Mouse (Mus musculus) kidney, adult 2 months (tissue): ENCODE results near the gene Cep162. TPM values are rescaled to one million over a fixed set of nuclear protein-coding genes. Genes with fewer than 3 reads are reported as not detected.
A peak's percentile ranks its signal among the peaks of the same experiment; 100 is the strongest.

Experiments
- DNase-seq: peaks from one replicate; pipeline ENCODE4 v3.0.0; 2021
- H3K27ac ChIP-seq: fragments of 200-500 bp; 2 replicates; pipeline ENCODE4 v1.5.1; 2012; ENCODE audit warnings: low read depth, low read length, control low read depth, inconsistent platforms; ENCODE audit not compliant: insufficient read depth
- H3K27me3 ChIP-seq: fragments of 200-500 bp; replicated peaks from 2 replicates; pipeline ENCODE4 v1.6.1; 2012; ENCODE audit warnings: mild to moderate bottlenecking, moderate library complexity, low read length, inconsistent platforms; ENCODE audit not compliant: control insufficient read depth, insufficient read depth
- H3K36me3 ChIP-seq: fragments of 200-500 bp; 2 replicates; pipeline ENCODE4 v1.6.1; 2012; ENCODE audit warnings: mild to moderate bottlenecking, moderate library complexity, low read length, inconsistent platforms; ENCODE audit not compliant: control insufficient read depth, insufficient read depth
- H3K4me1 ChIP-seq: fragments of 200-500 bp; 2 replicates; pipeline ENCODE4 v1.6.1; 2011; ENCODE audit warnings: low read length; ENCODE audit not compliant: control insufficient read depth, insufficient read depth
- H3K4me3 ChIP-seq: fragments of 200-500 bp; 2 replicates; pipeline ENCODE4 v1.5.1; 2011; ENCODE audit warnings: mild to moderate bottlenecking, low read depth, low read length, control low read depth; ENCODE audit not compliant: insufficient read depth
- CTCF ChIP-seq: fragments of 200-500 bp; conservative IDR thresholded peaks from 2 replicates; pipeline ENCODE4 v1.5.1; 2011; ENCODE audit warnings: low read depth, mild to moderate bottlenecking, control low read depth, low read length, moderate library complexity, mixed read lengths; ENCODE audit not compliant: insufficient read depth, insufficient read length
- POLR2A ChIP-seq: fragments of 200-500 bp; IDR thresholded peaks from one replicate; pipeline ENCODE4 v1.6.1; 2011; ENCODE audit warnings: low read depth, low read length, control low read depth
- WGBS: fragments of 180-500 bp; shearing (Covaris S2); methylation state at CpG from one replicate; pipeline ENCODE4 v1.1.7; 2018; 5-methylcytosine and 5-hydroxymethylcytosine counted together
- polyA plus RNA-seq: library from polyadenylated mRNA; depleted of rRNA; stranded (reverse); fragments of >200 nt; gene quantifications from 2 replicates; pipeline ENCODE4 v1.2.3, GENCODE M21; 2012; rRNA removed

The Cep162 gene
- polyA plus RNA-seq, 1 experiment, result 1.5 TPM

DNA sequence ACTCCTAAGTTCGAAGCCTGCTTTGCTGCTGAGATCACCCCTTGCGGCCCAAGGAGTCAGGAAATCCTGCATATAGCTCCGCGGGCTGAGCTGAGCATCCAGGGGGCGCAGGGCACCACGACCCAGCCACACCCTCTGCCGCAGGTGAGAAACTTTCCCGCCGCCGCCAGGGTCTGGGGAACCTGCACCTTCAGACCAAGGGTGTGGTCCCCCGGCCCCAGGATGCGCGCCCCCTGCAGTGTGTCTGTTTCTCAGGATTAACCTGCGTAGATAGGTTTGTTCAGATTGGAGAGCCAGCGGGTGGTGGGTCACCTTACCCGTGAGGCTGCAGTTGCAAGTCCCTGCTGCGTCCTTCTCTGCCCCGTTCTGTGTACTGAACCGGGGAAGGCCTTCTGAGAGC is 110.8 kb downstream of the Cep162 start:
- no peak overlapping the region for H3K27ac ChIP-seq
- no peaks in the 10 kb centered on the region for H3K4me1 ChIP-seq
- H3K27me3 ChIP-seq, result 0 out of 2 replicates have a peak, but pooled peaks cover 1% of the 10 kb centered on the region
- no peaks in the 10 kb centered on the region for H3K36me3 ChIP-seq
- DNase-seq, result no peak
- whole genome bisulfite sequencing, result 2% methylated on average over 19 of the region's 19 CpGs
- peak overlapping the region; percentile 5; the same call in 1 of the 2 replicates for H3K4me3 ChIP-seq
- no peak for TF ChIP-seq POLR2A
- TF ChIP-seq CTCF, result no peak

DNA sequence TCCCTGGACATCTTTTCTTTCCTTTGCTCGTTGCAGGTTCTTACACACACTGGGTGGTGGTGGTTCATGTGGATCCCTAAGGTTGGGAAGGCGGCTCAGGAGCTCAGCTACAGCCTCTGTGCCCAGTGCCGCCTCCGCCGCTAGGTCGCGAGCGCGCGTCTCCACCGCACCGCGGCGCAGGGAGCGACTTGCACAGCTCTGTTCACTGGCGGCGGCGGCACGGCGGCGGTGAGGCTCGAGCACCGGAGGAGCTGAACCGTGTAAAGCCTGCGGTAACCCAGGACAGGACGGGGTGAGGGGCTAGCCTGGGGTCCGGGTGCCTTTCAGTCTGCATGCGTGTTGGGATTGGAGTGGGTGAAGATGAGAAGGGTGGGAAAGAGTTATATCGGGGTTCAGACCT is 111.2 kb downstream of the Cep162 start, which contains the start of gene Mrap2:
Gene Mrap2, plus strand, starts transcription at position 201 of the 400 bp plus-strand sequence.
- 2% methylated on average over 29 of the region's 29 CpGs for WGBS
- DNase-seq, result peak; percentile 40
- TF ChIP-seq CTCF (no peak; the same call in 1 of the 2 replicates), POLR2A (no peak)
- Histone ChIP-seq H3K27me3 (0 out of 2 replicates have a peak, but pooled peaks cover 1% of the 10 kb centered on the region), H3K4me1 (no peaks in the 10 kb centered on the region), H3K27ac (no peak within 1 kb of the TSS), H3K4me3 (peak within 1 kb of the TSS; percentile 5; the same call in 1 of the 2 replicates), H3K36me3 (no peaks in the 10 kb centered on the region)

DNA sequence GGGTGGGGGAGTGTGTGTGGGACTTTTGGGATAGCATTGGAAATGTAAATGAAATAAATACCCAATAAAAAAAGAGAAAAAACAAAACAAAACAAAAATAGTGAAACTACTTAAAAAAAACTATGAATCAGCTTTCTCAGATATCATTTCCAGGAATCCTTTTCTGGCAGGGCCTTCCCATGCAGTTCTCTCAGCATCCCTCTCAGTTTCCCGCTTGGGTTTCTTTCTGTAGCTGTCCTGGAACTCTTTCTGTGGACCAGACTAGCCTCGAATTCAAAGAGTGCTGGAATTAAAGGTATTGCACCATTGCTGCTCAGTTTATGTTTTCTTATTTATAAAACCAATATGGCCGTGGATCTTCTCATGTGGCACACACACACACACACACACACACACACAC is 112.3 kb downstream of the Cep162 start:
- no peak for DNase-seq
- H3K4me3 ChIP-seq, result no peak overlapping the region
- H3K27me3 ChIP-seq, result 0 out of 2 replicates have a peak, but pooled peaks cover 1% of the 10 kb centered on the region
- TF ChIP-seq POLR2A, result no peak
- TF ChIP-seq CTCF, result no peak
- H3K27ac ChIP-seq, result no peak overlapping the region
- no peaks in the 10 kb centered on the region for H3K36me3 ChIP-seq
- 80% methylated on average over 3 of the region's 3 CpGs for WGBS
- H3K4me1 ChIP-seq, result no peaks in the 10 kb centered on the region

Other genes starting within 250 kb of the Cep162 start
- gene Ripply2, start 240.0 kb downstream of the Cep162 start, polyA plus RNA-seq, result not detected in 2 replicates
- gene Cyb5r4, start 233.5 kb downstream of the Cep162 start, polyA plus RNA-seq, result 10.9 and 15.0 TPM in 2 replicates
- gene Mrap2, start 111.2 kb downstream of the Cep162 start, polyA plus RNA-seq, result 0.10 and 0.28 TPM in 2 replicates